Mouse (Mus musculus) olfactory bulb, adult 2 months (tissue): ENCODE measurements around the gene Tuba1c.

Experiments
- CTCF ChIP-seq: fragments of 200-500 bp; IDR thresholded peaks from 2 replicates; pipeline ENCODE4 v1.5.1; 2012; ENCODE audit warnings: low read depth, mild to moderate bottlenecking, low read length, moderate library complexity; ENCODE audit not compliant: insufficient read depth
- POLR2A ChIP-seq: fragments of 200-500 bp; IDR thresholded peaks from 2 replicates; pipeline ENCODE4 v1.6.1; 2012; ENCODE audit warnings: mild to moderate bottlenecking, low read depth, low read length, moderate library complexity; ENCODE audit not compliant: insufficient read depth

DNA sequence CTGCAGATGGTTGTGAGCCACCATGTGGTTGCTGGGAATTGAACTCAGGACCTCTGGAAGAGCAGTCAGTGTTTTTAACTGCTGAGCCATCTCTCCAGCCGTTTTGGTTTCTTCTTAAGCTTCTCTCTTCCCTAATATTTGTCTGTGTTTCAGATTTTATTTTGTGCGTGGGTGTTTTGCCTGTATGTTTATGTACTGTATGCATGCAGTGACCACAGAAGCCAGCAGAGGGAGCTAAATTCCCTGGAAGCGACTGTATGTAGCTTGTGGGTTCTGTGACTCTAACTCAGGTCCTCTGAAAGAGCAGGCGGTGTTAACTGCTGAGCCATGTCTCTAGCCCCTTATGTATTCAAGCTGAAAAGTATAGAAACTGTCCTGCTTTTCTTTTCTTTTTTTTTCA lies 3.4 kb upstream of the Tuba1c start:
- no peak for TF ChIP-seq POLR2A
- TF ChIP-seq CTCF, result no peak
